Mouse (Mus musculus) adrenal gland, adult 8-10 months (tissue): ENCODE measurements around the gene Clca3a2. TPM values are rescaled to one million over a fixed set of nuclear protein-coding genes. Genes with fewer than 3 reads are reported as not detected.
"Not testable (repeated sequence)": the region's sequence is repeated elsewhere in the genome, so short reads cannot be mapped to it uniquely, and the experiment has no call there.

Source experiments
- DNase-seq: peaks from one replicate; pipeline ENCODE4 v3.0.0; 2022
- total RNA-seq, 4 experiments: library from RNA; stranded (reverse); gene quantifications; 2 replicates each; pipeline ENCODE4 v1.2.4; 2022

The Clca3a2 gene
- total RNA-seq = not detected

- not testable (repeated sequence) for DNase-seq
Measured at GRCm38 (mm10) chr3:144819219-144819618, at the start of gene Clca3a2. Clca3a2 (minus strand) TSS chr3:144819494.

GRCm38 (mm10) chr3:144849584-144849983 lies 30.3 kb upstream of the Clca3a2 start:
- no peak for DNase-seq

- not testable (repeated sequence) for DNase-seq
Measured at GRCm38 (mm10) chr3:144849014-144849556, 29.8 kb upstream of the Clca3a2 start, which contains the start of gene Clca3b. Clca3b (minus strand) TSS chr3:144849357.

GRCm38 (mm10) chr3:144827257-144827656 lies 8.0 kb upstream of the Clca3a2 start:
- no peak for DNase-seq

- peak; percentile 31 for DNase-seq
Measured at GRCm38 (mm10) chr3:144825151-144825550, 5.9 kb upstream of the Clca3a2 start.

- DNase-seq = no peak
Measured at GRCm38 (mm10) chr3:144823331-144823730, 4.0 kb upstream of the Clca3a2 start.

GRCm38 (mm10) chr3:144820632-144821031 lies 1.3 kb upstream of the Clca3a2 start:
- DNase-seq = no peak

GRCm38 (mm10) chr3:144813336-144813735 lies 6.0 kb downstream of the Clca3a2 start:
- DNase-seq = not testable (repeated sequence)

GRCm38 (mm10) chr3:144811821-144812220 lies 7.5 kb downstream of the Clca3a2 start:
- DNase-seq = no peak

- DNase-seq = not testable (repeated sequence)
Measured at GRCm38 (mm10) chr3:144808153-144808925, 11.0 kb downstream of the Clca3a2 start.

GRCm38 (mm10) chr3:144806626-144807025 lies 12.7 kb downstream of the Clca3a2 start:
- not testable (repeated sequence) for DNase-seq

- no peak for DNase-seq
Measured at GRCm38 (mm10) chr3:144801861-144802260, 17.4 kb downstream of the Clca3a2 start.

- no peak for DNase-seq
Measured at GRCm38 (mm10) chr3:144785181-144786148, 33.8 kb downstream of the Clca3a2 start.

GRCm38 (mm10) chr3:144765161-144765560 lies 54.1 kb downstream of the Clca3a2 start:
- DNase-seq = no peak

GRCm38 (mm10) chr3:144761454-144761853 lies 57.8 kb downstream of the Clca3a2 start:
- no peak for DNase-seq

GRCm38 (mm10) chr3:144760592-144761309 lies 58.5 kb downstream of the Clca3a2 start, which contains the start of gene Clca3a1:
Clca3a1 (minus strand) TSS chr3:144760977.
- DNase-seq = no peak

GRCm38 (mm10) chr3:144759719-144760118 lies 59.6 kb downstream of the Clca3a2 start:
- DNase-seq = no peak

- not testable (repeated sequence) for DNase-seq
Measured at GRCm38 (mm10) chr3:144756103-144756502, 63.2 kb downstream of the Clca3a2 start.

- no peak for DNase-seq
Measured at GRCm38 (mm10) chr3:144753120-144753519, 66.2 kb downstream of the Clca3a2 start.

GRCm38 (mm10) chr3:144749062-144749963 lies 70.0 kb downstream of the Clca3a2 start:
- not testable (repeated sequence) for DNase-seq

- DNase-seq = not testable (repeated sequence)
Measured at GRCm38 (mm10) chr3:144747706-144748105, 71.6 kb downstream of the Clca3a2 start.
